Mouse (Mus musculus): ENCODE results near the gene Rreb1.

GRCm38 (mm10) chr13:37824331-37824920 is 46.2 kb downstream of the Rreb1 start:
- TF ChIP-seq GATA1 (IDR thresholded peaks at IDR 0.05; ENCODE audit: borderline replicate concordance, low read length) (no peak), FLI1 (IDR thresholded peaks at IDR 0.05; ENCODE audit: low read length) (no peak)

All from megakaryocyte, embryonic 14.5 days (primary cell).